Mouse (Mus musculus) CH12.LX (cell line): ENCODE data around the gene Ctss.

ENCODE experiments used
- CTCF ChIP-seq, 2 experiments: IDR thresholded peaks in 1 of 2; conservative IDR thresholded peaks in 1 of 2; 2 replicates each; pipeline ENCODE4 v1.5.1; 2011 to 2012; ENCODE audit warnings: low read depth in 2 of 2, low read length in 2 of 2, improper control_type of control experiment in 1 of 2, inconsistent platforms in 1 of 2, mild to moderate bottlenecking in 1 of 2, moderate library complexity in 1 of 2
- MAFK ChIP-seq: IDR thresholded peaks from 2 replicates; pipeline ENCODE4 v1.6.1; 2011; ENCODE audit warnings: low read length, improper control_type of control experiment; ENCODE audit not compliant: insufficient replicate concordance

GRCm38 (mm10) chr3:95587754-95588603, 61.4 kb downstream of the Ctss start:
- TF ChIP-seq MAFK (no peak), CTCF (conservative IDR thresholded peaks at IDR 0.05 in 1 of 2, IDR thresholded peaks at IDR 0.05 in 1 of 2; ENCODE audit: low read depth in 2 of 2, low read length in 2 of 2) (no peak)
